Mouse (Mus musculus): ENCODE measurements around the gene Tmco4. TPM values are rescaled to one million over a fixed set of nuclear protein-coding genes. Genes with fewer than 3 reads are reported as not detected.

Gene Tmco4
- 10 to 100 TPM; 48.0 to 53.6 TPM for total RNA-seq (2023)

DNA sequence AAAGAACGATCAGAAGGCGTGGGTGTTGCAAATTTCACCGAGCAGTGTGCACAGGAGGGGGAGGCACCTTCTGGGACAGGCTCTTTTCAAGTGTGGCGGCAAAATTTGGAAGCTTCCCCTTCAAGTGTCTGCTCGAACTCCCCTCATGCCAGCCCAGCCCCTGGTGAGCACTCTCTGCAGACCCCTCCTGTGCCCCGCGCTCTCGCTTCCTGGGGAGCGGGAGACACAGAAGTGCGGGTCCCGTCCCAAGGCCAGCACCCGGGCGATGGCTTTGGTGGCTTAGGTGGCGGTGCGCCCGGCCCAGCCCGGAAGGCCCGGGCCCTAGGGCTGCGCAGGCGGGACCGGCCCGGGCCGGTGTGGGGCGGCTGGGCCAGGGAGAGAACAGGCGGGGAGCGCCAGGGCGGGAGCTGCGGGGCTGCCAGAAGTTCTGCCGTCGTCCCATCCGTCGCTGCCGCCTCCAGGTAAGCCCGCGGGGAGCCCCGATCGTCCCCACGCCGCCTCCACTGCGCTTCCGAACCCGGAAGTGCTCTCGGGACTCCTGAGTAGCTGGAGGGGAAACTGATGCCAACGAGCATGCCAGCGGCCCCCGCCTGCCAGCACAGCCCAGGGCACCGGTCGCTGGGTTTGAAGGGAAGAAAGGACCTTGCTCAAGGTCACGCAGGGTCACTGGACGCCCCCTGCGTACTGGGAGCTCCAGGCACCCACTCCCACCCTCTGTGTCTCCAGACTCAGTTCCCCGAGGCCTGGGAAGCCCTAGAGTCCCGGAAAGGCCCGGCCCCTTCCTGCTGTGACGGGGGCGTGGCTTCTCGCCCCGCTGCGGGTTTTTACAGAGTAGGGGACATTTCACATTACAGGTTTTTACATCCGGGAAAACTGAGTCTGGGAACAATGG is at the start of gene Tmco4:
Gene Tmco4 (plus strand): TSS at position 62 of the 892 bp plus-strand sequence.

DNA sequence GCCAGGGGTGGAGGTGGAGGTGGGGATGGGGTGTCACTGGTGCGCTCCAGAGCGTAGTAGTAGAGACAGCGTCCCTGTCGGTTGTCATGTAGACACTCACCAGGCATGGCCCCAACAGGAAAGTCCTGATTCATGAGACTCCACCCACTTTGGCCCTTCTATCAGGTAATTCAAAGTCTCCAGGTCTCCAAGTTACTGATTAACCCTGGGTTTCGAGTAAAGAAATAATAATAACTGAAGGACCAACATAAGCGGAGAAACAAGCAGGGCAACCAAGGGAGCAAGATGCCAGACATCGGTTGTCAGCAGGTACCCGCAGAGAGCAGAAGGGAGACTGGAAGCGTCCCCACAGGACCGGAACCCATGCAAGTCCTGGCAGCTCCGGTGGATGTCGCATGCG is 5.8 kb upstream of the Tmco4 start, which contains the start of gene Rnf186:
Gene Rnf186 (plus strand): TSS at position 247 of the 400 bp plus-strand sequence.

DNA sequence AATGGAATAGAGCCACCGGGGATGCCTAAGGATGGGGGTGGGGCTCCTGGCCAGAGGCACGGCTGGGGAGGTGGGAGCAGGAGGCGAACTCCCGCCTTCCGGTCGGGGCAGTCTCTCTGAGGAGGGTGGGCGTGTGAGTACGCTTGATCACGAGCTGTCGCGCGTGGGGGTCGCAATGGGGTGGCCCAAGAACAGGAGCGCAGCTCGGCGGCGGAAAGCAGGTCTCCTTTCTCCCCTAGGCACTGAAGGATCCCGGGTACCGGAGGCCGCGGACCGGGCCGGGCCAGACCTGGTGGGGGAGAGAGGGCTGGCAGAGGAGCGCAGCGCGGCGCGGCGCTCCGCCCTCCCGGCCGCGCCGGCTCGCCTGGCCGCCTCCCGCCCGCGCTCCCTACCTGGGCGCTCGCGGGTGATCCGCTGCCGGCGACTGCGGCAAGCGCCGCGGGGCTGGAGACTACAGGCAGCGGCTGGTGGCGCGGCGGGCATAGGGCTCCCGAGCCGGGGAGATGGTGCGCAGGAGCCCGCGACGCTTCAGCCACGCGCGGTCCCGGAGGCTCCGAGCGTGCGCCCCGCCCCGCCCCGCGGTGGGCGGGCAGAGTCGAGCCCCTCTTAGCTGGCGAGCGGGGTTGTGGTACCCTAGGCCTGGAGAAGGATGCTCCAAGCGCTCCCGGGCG is 102.5 kb downstream of the Tmco4 start, which contains the start of gene Htr6:
Gene Htr6 (minus strand): TSS at position 530 of the 671 bp plus-strand sequence.

DNA sequence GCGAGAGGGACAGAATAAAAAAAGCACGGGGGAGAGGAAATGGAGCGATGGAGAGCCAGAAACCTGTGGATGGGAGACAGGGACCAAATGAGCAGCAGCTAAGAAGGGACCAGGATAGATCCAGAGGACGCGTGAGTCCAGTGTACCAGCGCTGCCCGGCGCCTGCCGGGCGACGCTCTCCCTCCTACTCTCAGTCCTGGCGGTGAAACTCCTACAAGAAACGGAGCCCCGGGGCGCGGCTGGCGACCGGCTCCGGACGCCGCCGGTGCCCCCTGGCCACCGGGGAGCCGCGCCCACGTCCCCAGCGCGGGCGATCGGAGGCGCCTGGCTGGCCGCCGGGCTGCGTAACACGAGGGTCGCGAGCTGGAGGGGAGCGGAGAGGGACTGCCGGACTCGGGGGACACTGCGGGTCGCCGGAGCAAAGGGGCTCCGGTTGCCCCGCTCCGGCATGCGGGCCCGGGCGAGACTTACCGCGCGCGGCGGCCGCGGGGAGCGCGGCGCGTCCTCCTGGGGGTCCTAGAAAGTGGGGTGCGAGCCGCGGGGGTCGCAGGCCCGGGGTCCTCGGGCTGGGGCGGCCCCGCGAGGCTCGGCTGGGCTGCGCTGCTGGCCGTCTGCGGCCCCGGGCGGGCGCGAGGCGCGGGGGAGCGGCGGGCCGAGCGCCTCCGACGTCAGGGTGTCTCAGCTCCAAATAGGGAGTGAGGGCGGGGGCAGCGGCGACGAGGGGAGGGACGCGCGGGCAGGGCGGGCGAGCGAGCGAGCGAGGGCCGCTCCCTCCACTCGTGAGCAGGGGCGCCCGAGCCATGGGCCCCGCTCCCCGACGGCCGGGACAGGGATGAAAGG is 119.9 kb downstream of the Tmco4 start, which contains the start of gene Nbl1:
Gene Nbl1 (minus strand): TSS at position 638 of the 840 bp plus-strand sequence.

Other genes starting within 250 kb of the Tmco4 start
- not detected for gene Pla2g2c, start 248.1 kb upstream of the Tmco4 start, total RNA-seq (2023)
- under 1 TPM; 0.20 to 0.24 TPM for gene Ubxn10, start 235.7 kb upstream of the Tmco4 start, total RNA-seq (2023)
- not detected for gene Pla2g2f, start 215.3 kb upstream of the Tmco4 start, total RNA-seq (2023)
- gene Pla2g2d, start 197.2 kb upstream of the Tmco4 start, total RNA-seq (2023): 1 to 10 TPM in 1 of 2 experiments, under 1 TPM in 1; 0.65 to 1.3 TPM
- not detected for gene Pla2g5, start 109.4 kb upstream of the Tmco4 start, total RNA-seq (2023)
- not detected for gene Gm13030, start 98.9 kb upstream of the Tmco4 start, total RNA-seq (2023)
- not detected for gene Pla2g2e, start 94.9 kb upstream of the Tmco4 start, total RNA-seq (2023)
- gene Otud3, start 58.9 kb upstream of the Tmco4 start, total RNA-seq (2023): 10 to 100 TPM in 1 of 2 experiments, 1 to 10 TPM in 1; 9.8 to 12.9 TPM
- gene Rnf186, start 5.8 kb upstream of the Tmco4 start, total RNA-seq (2023): not detected
- not detected for gene Htr6, start 102.7 kb downstream of the Tmco4 start, total RNA-seq (2023)
- gene Nbl1, start 120.1 kb downstream of the Tmco4 start, total RNA-seq (2023): under 1 TPM; 0.62 to 0.70 TPM
- gene Minos1, start 158.2 kb downstream of the Tmco4 start, total RNA-seq (2023): 100 to 1,000 TPM; 103 to 114 TPM
- 100 to 1,000 TPM; 402 to 430 TPM for gene Capzb, start 220.0 kb downstream of the Tmco4 start, total RNA-seq (2023)